Mouse (Mus musculus) mouse trophoblast stem cell (cell line): ENCODE measurements around the gene Otoa.

Experiments
- in situ Hi-C, 2 experiments: fragments of 300-500 bp; cut with MseI, MboI; formaldehyde crosslinking; loops; 2 replicates in 1 of 2; 3 replicates in 1 of 2; pipeline ENCODE4 v1.15.1; 2025

The Otoa gene

DNA sequence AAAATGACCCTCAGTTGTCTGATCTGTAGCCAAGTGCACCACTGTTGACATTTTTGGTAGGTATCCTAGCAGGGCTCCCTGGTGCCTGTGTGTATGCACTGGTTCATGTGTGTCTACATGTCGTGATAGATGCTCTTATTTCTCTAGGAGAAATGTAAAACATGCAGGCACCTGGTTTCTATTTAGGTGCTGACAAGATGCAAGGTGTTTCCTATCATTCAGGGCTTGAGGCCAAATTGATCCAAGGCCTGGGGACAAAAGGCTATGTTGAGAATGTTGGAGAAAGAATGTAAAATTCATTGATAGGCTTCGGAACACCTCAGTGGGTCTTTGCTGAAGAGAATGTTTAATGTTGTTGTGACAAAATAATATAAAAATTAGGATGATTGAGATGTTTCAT is 366 bp downstream of the Otoa start:
- in situ Hi-C loops, result loop anchor here in 1 of 2 experiments (5.0 kb wide), 1 partner anchor 35 kb away; no protein-coding TSS in a partner anchor

DNA sequence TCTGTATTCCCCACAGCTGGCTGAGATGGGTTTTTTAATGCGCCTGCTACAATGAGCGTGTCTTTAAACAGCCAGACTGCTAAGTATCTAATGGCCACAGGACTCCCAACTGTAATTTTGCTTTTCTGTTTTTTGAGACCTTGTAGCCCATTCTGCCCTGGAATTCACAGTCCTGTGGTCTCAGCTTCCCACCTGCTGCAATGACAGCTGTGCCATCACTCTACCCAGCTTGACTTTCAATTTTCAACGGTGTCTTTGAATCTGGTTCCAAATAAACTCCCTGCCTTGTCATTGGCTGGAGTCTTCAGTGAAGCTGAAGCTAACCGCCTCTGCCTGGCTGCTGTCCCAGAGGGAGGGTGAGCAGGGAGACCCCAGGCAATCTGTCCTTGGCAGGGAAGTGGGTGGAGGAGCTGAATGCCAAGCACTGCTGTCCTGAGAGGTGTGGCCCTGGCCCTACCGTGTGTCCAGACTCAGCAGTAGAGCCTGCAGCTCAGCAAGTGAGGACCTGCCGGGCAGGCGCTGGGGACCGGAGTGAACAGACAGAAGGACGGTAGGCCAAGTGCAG is 1.6 kb downstream of the Otoa start:
- in situ Hi-C loops, result loop anchor here in 1 of 2 experiments (5.0 kb wide), 1 partner anchor 34 kb away; no protein-coding TSS in a partner anchor

DNA sequence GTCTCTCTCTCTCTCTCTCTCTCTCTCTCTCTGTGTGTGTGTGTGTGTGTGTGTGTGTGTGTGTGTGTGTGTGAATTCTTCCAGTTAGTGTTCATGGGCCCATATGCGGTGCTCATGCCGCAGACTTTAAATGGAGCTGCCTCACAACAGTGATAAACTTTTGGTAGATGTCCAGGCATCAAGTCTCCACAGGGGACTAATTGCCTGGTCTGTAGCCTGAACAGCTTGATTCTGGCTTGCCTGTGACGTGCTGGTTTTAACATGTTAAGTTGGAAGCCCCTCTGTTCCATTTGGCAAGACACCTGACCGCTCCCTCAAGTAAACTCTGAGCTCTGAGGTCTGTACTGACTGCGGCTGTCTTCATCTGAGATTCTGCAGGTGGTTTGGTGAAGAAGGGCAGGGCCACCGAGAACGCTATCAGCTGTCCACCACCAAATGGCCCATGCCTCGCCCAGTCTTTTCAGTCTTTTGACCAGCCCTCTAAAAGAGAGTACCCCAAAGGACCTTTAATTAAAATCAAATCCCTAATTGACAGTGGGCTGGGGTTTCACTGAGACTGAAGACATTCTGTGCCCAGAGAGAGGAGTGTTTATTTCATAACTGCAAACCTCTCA is 3.5 kb downstream of the Otoa start:
- in situ Hi-C loops, result loop anchor here in 1 of 2 experiments (5.0 kb wide), 1 partner anchor 32 kb away; no protein-coding TSS in a partner anchor

DNA sequence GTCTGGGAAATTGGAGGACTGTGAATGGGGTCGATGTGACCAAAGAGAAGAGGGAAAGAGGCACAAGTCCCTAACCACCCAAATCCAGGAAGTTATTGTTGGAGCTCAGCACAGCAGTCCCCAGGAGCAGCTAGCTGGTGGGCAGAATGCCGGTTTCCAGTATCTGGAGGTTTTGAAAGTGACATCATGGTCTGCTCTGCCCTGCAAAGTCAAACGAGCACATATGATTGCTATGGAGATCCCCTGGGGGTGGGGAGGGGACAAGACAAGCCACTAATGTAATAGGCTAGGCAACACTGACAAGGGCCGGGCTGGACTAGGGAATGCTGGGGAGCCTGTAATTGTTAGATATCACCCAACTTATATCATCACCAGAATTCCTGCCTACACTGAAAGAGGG is 4.0 kb downstream of the Otoa start:
- in situ Hi-C loops, result no loop called here

DNA sequence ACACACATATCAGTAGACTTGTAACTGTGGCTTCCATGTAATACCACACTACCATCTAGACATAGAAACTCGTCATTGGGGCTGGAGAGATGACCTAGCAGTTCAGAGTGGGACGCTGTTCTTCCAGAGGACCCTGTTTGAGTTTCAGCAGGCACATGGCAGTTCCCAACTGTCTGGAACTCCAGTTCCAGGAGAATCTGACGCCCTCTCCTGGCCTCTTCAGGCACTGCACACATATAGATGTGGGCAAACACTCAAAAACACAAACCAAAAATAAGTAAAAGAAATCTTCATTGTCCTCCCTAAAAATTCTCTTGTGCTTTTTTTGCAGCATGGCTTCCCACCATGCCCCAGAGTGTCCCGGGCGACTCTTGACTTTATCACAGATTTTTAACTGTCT is 7.3 kb downstream of the Otoa start:
- in situ Hi-C loops, result no loop called here

DNA sequence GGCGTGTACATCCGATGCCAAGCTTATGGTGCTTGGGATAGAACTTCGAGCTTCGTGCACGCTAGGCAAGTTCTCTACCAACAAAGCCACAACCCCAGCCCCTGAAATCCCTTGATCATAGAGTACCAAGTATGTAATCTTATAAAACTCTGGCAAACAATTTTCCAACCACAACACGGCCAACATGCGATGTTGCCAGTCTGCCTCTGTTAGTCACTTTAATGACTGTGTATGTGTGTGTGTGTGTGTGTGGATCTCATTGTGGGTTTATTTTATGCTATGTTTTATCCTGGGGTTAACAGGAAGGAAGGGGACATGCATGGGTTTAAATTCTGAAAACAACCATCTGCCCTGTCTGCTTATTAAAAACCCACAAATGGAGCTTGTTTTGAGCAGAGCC is 9.3 kb downstream of the Otoa start:
- in situ Hi-C loops, result no loop called here

DNA sequence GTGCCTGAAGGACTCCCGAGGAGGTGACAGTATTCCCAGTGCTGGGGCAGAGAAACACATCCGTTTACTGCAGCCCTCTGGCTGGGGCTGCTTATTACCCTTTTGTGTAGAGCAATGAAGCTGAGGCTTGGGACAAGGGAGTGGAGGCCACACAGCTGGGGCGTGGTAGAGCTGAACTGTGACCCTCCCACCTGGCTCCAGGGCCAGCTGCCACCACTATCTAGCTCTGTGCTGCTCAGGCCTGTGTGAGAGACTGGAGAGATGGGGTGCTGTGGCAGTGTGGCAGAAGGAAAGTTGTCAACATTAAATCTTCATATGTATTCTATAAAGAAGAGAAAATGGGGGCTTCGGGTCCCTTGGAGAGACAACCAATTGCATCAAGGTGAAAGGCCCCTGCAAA is 11.6 kb downstream of the Otoa start:
- in situ Hi-C loops, result no loop called here

DNA sequence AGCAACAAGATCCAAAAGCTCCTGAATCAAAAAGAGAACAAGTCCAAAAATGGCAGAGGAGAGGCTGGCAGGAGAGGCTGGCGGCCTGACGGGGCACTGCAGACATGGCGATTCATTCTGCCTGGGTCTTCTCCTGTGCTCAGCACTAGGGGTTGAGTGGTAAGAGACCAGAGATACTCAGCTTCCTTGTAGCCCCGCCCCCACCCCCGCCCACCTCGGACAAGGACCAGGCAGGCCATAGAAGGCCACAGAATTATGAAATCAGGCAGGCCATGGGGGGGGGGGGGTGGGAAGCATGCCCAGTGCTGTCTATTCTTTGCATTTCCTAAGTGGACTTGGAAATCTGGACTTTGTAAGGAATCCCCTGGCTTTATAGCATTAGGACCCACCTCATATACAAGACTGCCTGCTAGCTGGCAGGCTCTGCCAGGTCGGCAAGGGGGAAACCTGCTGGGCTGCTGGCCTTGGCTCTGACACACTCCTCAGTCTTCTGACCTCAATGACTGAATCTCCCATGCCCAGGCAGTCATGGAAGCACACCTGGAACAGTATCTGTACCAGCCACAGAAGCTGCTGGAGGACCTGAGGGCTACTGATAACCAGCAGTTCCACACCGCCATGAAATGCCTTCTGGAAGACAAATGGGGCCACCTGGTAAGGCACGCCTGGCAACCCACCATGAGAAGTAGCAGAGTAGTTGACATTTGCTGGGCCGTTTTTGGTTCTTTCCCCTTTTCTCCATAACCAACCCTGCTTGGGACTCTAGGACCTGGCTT is 17.4 kb downstream of the Otoa start:
- in situ Hi-C loops, result no loop called here

DNA sequence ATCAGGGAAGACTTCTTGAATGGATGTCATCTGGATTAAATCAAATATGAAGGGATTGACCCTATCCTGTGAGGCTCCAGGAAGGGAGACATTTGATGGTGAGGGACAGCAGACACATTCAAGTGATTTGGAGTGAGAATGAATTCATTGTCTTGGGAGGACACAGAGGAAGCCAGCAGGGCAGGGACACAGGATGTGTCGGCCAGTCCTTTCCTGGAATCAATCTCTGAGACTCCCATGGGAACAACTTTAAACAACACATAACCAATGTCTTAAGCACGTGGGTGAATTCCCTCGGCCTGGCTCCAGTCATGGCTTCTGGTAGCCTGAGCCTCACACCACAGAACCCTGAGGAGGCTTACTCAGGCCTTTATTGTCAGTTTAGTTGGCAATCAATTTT is 26.4 kb downstream of the Otoa start:
- in situ Hi-C loops, result no loop called here

DNA sequence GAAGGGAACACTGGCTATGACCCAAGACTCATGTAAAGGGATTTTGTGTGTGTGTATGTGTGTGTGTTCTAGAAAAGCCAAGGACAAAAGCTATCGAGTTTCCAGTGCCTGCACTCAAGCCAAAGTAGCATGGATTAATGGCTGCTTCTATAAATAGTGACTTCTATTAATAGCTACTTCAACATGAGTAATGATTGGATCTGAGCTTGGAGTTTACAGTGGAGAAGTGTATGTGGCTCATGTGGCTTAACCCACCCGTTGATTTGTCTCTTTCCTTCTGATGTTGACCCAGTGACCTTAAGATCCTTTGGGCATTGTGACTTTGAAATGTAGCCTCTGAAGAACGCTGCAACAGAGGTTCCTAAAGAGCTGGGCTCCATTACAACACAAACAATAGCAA is 29.9 kb downstream of the Otoa start:
- in situ Hi-C loops, result no loop called here

DNA sequence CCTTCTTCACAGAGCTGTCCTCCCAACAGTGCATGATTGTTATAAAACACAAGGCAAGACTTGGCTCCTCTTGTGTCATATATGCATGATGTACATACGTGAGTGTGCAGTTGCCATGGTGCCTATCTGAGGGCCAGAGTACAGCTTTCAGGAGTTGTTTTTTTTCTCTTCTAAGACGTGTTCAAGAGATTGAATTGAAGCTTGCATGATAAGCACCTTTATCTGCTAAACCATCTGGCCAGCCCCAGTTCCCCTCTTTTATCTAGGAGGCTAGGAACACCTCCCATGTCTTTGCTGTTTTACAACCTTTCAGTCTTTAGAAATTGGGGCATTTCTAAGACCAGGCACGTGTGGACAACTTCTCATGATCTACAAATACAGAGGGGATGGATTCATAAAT is 30.3 kb downstream of the Otoa start:
- in situ Hi-C loops, result no loop called here

DNA sequence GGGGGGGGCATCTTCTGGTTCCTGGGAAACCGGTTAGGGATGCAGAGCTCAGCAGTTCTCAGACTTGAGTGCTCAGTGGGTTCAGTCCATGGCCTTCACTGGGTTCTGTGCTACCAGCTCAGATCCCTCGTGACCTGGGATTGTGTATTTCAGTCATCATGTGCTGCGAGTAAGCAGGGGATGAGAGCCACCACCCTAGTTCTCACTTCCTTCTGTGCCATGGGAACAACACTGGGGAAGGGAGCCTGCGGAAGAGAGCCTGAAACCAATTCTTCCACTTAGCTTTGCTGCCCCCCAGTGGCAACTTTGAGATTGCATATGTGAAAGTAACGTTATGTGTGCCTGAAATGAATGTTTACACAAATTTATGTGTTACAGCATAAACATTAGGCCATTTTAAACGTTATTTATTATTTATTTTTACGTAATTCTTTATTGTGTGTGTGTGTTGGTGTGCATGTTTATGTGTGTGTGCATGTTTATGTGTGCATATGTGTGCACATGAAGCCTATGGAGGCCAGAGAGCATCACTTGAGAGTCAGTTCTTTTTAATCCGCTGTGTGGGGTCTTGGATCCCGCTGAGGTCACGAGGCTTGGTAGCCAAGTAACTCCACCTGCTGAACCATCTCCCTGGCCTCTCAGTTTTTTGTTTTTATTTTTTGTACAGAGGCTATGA is 38.8 kb downstream of the Otoa start:
- in situ Hi-C loops, result no loop called here

DNA sequence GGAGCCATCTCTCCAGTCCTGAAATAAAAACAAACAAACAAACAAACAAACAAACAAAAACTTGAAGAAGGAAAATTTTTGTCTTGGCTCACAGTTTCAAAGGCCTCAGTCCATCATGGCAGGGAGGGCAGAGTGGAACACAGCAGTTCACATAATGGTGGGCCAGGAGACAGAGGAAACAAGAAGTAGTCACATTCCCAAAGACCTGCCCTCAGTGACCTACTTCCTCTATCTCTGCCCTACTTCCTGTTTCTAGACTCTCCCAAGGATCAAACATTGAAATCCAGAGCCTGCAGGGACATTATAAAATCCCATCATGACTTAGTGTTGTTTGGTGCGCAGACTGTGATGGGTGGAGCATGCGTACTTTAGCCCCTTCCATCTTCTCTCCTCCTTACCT is 49.4 kb downstream of the Otoa start:
- in situ Hi-C loops, result no loop called here

DNA sequence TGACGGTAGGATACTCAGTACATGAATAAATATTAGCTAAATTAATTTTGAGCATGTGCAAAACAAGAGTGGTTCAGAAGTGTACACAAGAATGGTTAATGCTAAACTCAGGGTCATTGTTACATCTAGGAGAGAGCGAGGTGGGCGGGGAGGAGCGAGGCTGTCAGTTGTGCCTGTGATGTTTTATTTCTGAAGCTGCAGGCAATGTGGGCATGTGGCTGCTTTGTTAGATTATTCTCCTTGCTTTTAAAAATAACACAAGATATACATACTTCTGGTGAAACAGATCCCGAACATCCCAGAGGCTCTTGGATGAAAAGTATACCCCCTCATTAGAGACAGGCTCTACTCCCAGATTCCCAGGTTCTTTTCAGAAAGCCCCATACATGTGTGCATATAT is 59.8 kb downstream of the Otoa start:
- in situ Hi-C loops, result no loop called here

DNA sequence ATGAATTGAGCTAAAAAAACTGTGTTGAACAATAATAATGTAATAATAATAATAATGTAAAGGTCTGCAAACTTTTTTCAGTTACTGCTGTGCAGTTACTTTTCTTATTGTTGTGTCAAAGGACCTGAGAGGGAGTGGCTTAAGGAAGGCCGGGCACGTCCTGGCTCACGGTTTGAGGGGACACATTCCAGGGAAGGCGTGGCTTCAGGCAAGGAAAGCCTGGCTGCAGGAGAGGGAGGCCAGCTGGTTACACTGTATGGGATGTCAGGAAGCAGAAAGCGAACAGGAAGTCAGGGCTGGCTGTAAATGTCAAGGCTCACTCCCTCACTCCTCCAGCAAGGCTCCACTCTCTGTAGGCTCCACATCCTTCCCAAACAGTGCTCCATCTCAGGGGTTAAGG is 69.2 kb downstream of the Otoa start:
- in situ Hi-C loops, result no loop called here

DNA sequence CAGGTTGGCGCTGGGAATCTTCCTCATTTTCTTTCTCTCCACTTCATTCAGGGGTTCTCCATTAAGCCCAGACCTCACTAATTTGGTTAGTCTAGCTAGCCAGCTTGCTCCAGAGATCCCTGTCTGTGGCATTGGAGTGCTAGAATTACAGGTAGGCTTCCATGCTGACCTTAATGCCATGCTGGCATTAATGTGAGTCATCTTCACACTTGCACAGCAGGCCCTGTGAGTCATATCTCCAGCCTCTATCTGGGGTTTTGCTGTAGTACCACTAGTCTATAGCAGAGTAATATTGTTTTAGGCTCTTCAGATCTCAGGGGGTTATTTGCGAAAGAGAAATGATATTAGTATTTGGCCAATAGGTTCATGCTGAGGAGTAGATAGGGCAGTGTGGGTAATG is 70.7 kb downstream of the Otoa start:
- in situ Hi-C loops, result no loop called here

DNA sequence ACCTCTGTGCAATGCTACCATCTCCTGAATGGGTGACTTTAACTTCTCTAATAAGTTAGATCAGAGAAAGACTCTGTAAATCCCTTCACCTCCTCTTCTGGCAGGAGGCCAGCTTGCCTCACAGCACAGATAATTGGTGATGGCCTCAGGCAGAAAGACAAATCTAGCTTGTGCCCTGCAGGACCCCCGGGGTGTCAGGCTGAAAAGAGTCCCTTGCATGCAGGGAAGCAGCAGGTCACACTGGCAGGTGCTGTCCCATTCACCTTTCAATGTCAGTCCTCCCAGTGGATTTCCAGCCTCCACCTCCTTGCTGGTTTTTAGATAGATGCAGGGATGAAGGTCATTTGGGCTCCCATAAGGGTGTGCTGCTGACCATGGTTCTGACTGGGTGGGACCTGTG is 84.2 kb downstream of the Otoa start:
- in situ Hi-C loops, result no loop called here

DNA sequence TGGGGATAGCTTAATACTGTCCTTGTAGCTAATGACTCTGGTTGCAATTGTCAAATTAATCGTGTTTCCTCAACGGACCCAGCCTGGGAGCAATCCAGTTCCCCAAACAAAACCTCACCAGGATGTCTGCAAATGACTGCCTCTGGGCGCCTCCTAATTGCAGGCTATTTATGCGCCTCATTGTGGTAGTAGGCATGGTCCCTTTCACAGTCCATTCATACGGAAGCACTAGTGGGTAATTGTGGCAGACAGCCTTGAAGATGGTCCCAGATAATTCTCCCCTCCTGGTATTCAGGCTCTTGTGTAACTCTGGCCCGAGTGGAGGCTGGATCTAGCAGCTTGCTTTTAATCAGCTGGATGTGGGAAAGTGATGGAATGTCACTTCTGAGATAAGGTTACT is 90.4 kb downstream of the Otoa start:
- in situ Hi-C loops, result no loop called here

DNA sequence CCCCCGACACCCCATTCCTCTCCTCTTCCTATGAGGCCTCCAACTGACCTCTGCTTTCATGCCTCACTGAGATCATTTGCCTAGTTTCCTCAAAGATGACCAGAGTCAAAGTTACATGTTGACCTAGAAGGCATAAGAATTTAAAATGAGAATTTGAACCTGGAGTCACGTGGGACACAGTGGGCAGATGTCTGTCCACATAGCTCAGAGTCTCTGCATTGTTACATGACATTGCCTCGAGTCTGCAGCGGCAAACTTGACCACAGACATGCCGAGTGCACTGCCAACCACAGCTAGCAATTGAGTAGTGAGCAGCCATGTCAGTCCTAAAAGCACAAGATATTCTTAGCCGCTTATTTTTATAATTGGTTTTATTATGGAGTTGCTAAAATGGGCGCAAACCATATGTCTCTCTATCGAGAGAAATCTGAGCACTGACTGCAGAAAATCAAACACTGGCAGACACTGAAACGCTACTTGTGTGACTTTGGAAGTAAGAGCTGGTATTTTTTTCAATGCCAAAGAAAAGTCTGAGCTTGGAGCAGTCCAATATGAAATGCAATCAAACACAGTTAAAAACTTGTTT is 105.8 kb downstream of the Otoa start:
- in situ Hi-C loops, result no loop called here

DNA sequence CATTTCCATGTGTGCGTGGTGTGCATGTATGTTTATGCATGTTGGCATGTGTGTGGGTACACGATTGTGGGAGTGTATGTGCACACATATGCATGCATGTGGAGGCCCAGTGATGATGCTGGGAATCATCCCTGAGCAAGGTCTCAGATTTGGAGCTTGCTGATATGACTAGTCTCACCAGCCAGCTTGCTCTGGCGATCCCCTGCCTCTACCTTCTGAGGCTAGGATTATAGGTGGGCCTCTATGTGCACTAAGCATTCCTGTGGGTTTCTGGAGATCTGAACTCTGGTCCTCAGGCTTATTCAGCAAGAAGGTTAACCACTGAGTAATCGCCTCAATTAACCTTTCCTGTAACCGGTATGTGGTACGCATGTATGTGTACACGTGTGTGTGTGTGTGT is 107.5 kb downstream of the Otoa start:
- in situ Hi-C loops, result no loop called here

DNA sequence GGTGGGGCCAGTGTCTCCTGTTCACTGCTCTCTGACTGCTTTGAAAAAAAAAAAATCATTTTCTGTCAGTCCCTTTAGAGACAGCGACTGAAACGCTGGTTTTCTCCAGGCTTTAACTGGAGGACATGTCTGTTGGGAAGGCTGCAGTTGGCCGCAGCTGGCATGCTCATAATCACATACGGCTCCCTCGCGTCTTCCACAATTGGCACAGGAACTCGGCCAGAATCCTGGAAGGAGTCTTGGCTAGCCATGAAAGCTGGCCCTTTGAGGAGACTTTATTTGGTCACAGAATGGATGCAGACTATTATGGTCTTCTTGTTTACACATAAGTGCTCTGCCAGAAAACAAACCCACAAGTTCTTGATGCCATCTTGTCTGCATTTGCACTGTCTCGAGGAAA is 117.5 kb downstream of the Otoa start:
- in situ Hi-C loops, result no loop called here

DNA sequence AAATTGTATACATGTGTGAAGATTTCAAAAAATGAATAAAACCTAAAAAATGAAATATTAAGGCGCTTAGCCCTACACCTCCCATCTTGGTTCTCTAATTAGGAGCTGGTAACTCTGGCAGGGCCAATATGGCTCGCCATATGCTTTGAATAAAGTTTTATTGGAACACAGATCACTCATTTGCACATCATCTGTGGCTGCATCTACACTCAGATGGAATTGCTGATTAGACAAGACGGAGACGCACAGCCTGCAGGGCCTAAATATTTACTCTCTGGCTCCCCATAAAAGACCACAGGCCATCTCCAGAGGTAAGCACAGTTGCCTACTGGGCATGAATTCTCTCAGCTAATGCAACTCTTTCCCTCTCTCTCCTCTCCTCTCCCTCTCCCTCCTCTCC is 130.4 kb downstream of the Otoa start:
- in situ Hi-C loops, result no loop called here
